Mouse (Mus musculus) left cerebral cortex, adult 11 months (tissue): ENCODE data around the gene BC003965.

ENCODE experiments used
- DNase-seq: peaks from one replicate; pipeline ENCODE4 v3.0.0; 2022; ENCODE audit warnings: low spot score

BC003965 gene

GRCm38 (mm10) chr17:25184129-25184691 is at the start of gene BC003965:
TSS of gene BC003965 (plus strand) at chr17:25184554.
- DNase-seq: peak; percentile 94

DNA sequence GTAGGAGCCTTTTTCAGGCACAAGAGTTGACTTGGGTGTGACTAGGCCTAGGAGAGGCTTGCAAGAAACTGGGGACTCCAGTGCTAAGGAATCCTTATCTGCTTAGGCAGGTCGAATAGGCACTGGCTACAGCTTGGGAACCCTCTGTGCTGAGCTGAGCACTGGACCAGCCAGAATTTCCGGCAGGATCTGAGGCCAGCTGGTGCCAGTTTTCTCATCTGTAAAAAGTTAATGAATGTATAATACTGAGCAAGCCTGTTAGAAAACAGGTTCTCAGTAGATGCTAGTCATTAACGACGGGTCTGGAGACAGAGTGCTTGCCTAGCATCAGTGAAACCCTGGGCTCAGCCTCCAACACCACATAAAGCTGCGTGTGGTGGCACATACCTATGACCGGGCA is 48.7 kb upstream of the BC003965 start:
- DNase-seq: no peak

DNA sequence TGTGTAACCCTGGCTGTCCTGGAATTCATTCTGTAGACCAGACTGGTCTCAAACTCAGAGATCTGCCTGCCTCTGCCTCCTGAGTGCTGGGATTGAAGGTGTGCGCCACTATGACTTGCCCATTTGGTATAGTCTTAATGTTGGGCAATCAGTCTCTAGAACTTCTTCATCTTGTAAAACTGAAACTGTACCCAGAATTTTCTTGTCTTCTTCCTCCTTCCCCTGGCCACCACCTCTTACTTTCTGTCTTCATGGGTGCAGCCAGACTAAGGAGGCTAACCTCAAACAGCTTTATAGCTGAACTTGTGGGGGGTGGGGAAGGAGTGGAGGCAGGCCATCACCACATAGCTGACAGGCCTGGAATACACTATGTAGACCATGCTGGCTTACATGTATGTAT is 45.6 kb upstream of the BC003965 start:
- DNase-seq: no peak

- DNase-seq: no peak
These were observed 44.4 kb upstream of the BC003965 start for GRCm38 (mm10) chr17:25139960-25140359.

- no peak for DNase-seq
These were observed 22.2 kb upstream of the BC003965 start, which contains the start of gene Ccdc154 for GRCm38 (mm10) chr17:25162161-25162560. TSS of gene Ccdc154 (plus strand) at chr17:25162461.

DNA sequence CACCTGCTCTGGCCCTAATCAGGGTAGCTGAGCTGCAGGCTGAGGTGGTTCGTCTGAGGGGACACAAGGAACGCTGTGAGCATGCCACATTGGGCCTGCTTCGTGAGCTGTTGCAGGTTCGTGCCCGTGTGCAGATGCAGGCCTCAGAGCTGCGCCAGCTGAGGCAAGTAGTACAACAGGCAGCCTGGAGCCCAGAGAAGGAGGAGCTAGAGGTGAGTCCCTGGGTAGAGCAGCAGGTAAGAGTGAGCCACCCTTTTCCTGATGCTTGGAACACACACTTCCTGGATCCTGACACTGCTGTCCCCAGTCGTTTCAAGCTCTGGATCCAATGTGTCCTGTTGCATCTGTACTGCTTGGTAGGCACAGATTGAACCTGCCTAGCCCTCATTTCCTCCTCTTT is 21.0 kb upstream of the BC003965 start:
- no peak for DNase-seq

DNA sequence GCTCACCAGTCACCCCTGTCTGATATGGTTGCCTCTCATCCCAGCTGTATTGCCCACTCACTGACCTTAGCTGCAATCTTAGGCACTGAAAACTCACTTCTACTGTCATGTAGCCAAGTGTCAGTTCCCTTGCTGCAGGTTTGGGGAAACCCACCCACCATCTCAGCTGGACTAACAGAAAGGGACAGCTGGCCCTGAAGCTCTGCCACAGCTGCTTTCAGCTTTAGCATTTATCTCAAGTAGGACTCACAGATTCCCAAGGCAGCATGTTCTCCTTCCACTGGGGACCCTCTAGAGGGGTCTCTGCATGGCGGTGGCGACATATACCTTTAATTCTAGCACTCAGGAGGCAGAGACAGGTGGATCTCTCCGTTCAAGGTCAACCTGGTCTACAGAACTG is 19.6 kb upstream of the BC003965 start:
- no peak for DNase-seq

- DNase-seq: no peak
These were observed 18.2 kb upstream of the BC003965 start for GRCm38 (mm10) chr17:25165970-25166671.

DNA sequence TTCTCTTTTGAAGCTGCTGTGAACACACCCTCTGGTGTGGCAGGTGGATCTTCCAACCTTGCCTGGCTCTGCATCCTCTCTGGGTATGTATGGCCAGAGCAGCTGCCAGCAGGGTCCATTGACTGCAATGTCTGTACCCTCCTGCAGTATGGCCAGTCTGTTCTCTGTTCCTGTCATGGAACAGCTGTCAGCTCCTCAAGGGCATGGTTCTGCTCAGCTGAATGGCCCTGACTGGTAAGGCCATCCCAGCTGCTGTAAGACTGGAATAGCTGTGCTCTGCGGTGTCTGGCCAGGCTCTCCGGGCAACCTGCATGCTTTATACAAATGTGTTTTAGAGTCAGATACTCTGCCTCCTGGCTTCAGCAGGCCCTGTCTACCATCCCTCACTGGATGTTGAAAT is 14.6 kb upstream of the BC003965 start:
- DNase-seq: no peak

DNA sequence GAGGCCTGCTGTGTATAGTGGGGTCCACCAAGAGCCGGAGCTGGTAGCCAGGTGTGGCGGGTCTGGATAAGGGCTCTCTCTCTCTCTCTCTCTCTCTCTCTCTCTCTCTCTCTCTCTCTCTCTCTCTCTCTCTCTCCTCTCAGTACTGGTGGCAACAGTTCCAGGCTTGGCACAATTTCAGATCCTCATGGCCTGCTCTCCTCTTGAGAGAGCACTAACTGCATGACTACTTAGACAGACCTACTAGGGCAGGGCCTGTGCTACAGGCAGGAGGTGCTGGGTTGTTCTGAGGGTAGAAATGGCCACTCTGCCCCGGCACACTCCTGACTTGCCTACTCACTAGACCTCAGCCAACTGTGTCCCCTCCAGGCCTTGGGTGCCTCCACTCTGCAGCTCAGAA is 11.8 kb upstream of the BC003965 start:
- no peak for DNase-seq

GRCm38 (mm10) chr17:25175411-25175810 is 8.9 kb upstream of the BC003965 start, which contains the start of gene Gm38655:
TSS of gene Gm38655 (minus strand) at chr17:25175471.
- DNase-seq: no peak

DNA sequence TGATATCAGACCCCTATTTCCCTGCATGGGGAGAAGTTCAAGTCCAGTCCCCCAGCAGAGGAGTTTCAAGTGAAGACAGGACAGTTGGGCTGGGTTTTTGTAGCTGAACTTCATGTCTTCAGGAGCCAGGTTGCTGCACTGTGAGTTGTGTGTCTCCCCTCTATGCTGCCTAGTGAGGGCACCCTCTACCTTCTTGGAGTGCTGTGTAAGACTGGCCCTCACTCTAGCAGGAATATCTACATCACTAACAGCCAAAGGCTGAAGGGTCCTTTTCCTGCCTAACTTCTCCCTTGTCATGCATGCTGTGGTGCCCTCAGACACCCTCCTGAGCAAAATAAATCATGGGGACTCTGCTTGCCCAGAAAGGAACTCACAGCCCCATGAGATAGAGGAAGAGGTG is 1.1 kb upstream of the BC003965 start:
- no peak for DNase-seq

- no peak for DNase-seq
These were observed 607 bp downstream of the BC003965 start for GRCm38 (mm10) chr17:25184961-25185360.

GRCm38 (mm10) chr17:25187784-25188149 is 3.4 kb downstream of the BC003965 start:
- DNase-seq: no peak

DNA sequence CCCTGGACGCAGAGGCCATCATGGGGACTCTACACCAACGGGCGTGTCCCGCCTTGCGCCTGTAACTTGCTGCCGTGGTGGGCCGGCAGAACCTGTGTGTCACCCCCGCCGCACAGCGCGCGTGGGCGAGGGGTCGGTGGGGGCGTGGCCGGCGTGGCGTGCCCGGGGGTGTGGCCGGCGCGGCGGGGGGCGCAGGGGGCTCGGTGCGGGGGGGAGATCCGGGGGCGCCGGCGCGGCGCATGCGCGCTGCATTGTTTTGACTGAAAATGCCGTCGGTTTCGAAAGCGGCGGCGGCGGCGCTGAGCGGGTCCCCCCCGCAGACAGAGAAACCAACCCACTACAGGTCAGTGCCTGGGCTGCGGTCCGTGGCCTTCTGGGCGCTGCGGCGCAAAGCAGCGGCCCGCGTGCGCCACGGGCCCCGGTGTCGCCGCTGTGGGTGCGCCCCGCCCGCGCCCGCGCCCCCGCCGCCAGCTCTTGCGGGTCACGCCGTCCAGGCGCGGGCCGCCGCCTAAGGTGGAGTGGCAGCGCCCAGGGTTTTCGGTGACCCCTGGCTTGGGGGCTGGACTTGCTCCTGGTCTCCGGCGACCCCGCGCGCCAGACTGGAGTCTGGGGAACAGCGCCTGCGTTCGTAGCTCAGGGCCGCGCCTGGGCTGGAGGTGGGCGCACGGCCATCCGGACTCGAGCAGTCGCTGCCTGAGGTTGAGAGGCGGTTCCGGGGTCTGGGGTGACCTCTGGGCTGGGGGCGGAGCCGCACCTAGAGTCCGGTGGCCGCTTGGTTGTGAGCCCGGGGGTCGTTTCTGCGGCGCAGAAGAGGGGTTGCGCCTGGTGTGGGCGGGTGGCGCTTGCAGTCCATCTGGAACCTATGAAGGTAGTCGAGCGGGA is 4.0 kb downstream of the BC003965 start, which contains the start of gene Unkl:
Unkl (plus strand) TSS at position 248 of the 882 bp plus-strand sequence.
- no peak for DNase-seq

- no peak for DNase-seq
These were observed 4.7 kb downstream of the BC003965 start for GRCm38 (mm10) chr17:25189091-25189490.

GRCm38 (mm10) chr17:25202401-25202800 is 18.0 kb downstream of the BC003965 start:
- no peak for DNase-seq

DNA sequence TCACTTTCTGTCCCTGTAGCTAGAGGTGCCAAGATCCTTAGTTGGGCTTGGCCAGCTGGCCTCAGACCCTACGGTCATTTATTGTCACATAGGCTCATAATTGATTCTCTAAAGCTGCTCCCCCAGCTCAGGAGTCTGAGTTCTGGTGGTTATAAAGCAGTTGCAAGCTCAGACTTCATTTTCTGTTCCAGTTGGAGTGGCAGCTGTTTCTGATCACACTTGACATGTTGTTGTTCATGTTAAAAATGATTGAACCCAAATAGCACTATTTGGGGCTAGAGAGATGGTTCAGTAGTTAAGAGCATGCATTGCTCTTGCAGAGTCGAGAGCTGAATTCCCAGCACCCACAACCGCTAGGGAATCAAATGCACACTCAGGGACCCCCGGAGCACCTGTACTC is 25.7 kb downstream of the BC003965 start:
- no peak for DNase-seq

- DNase-seq: no peak
These were observed 26.5 kb downstream of the BC003965 start for GRCm38 (mm10) chr17:25210680-25211466.

DNA sequence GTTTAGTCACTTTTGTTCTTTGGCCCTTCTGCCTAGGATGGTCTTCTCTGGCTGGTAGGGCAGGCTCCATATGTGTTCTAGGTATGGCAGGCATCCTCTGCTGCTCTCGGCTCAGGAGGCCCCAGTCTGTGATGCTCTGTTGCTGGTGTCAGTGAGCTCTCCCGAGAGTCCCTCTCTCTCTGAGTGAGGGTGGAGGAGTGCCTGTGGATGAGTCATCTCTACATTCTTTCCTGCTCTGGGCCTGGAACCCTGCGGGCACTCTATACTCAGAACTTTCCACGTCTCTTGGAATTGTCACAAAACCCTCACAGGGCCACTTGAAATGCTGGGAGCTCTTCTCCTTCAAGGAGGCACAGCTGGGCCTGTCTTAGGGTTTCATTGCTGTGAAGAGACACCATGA is 27.4 kb downstream of the BC003965 start:
- no peak for DNase-seq

DNA sequence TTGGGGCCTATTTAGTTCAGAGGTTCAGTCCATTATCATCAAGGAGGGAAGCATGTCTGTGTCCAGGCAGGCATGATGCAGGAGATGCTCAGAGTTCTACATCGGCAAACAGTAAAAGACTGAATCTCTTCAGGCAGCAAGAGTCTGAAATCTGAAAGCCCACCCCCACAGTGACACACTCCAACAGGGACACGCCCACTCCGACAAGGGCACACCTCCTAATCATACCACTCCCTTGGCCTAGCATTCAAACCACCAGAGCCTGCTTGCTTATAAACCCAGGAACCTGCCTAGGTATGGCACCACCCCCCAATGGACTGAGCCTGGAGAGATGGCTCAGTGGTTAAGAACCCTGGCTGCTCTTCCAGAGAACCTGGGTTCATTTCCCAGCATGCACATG is 31.1 kb downstream of the BC003965 start:
- DNase-seq: no peak

- no peak for DNase-seq
These were observed 34.6 kb downstream of the BC003965 start for GRCm38 (mm10) chr17:25218967-25219366.
